9 mouse cellular contexts compared by ENCODE assay signal in the genomic region with DNA sequence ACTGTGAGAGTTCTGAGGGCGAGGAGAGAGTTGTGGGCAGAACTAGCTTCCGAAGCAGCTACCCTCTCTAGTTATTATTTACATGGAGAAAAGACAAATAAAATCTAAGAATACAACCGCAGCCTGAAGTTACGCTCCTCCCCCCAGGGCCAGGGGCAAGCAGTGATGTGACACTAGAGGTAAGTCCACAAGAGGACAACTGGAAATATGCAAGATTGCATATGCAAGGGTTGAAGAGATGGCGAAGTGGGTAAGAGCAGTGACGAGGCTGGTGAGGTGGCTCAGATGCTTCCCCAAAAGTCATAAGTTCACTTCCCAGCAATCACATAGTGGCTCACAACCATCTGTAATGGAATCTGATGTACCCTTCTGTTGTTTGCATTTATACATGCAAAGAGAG. TPM values are rescaled to one million over a fixed set of nuclear protein-coding genes. Genes with fewer than 3 reads are reported as not detected.
DNase-seq lines count a peak whose midpoint lies in the region; ATAC-seq and TF ChIP-seq lines count a peak whose summit lies in the region.
"Had no signal": no experiment of that assay in that cellular context is flagged by ENCODE, and none has a peak within 500 bp of the region (broad histone marks: within the 10 kb centered on the region; RNA-seq: fewer than 3 reads in every experiment).

No protein-coding gene starts in this region.

- ATAC-seq in liver, embryonic 12.5 days = no peak

- no peak for TF ChIP-seq CTCF in heart, adult 2 months (IDR thresholded peaks at IDR 0.05)

- peak overlapping the region; percentile 59 for H3K4me3 ChIP-seq in heart, adult 2 months
- H3K4me3 ChIP-seq in liver, embryonic 12.5 days = peak overlapping the region; percentile 74

- no peaks in the 10 kb centered on the region for H3K36me3 ChIP-seq in heart, adult 2 months (ENCODE audit: control insufficient read depth, insufficient read depth, low read length)
- peaks cover 25% of the 10 kb centered on the region for H3K36me3 ChIP-seq in liver, embryonic 12.5 days

- intact Hi-C loops in heart, adult 2 months (cut with DNase I) = loop anchor here (1.0 to 5.0 kb wide), 4 partner anchors 16 to 104 kb away; partner anchors contain the start of gene Dedd

- TF ChIP-seq POLR2A in heart, adult 2 months (IDR thresholded peaks at IDR 0.05; ENCODE audit: insufficient read depth, low read depth, low read length) = no peak

- no peaks in the 10 kb centered on the region for H3K27me3 ChIP-seq in heart, adult 2 months (ENCODE audit: control insufficient read depth, insufficient read depth, low read length)
- no peaks in the 10 kb centered on the region for H3K27me3 ChIP-seq in liver, embryonic 12.5 days (replicated peaks)

- WGBS in heart, adult 2 months = 75% methylated on average over 6 of the region's 6 CpGs
- 57% methylated on average over 6 of the region's 6 CpGs for WGBS in liver, embryonic 12.5 days (ENCODE audit: insufficient replicate concordance)

- H3K4me1 ChIP-seq in heart, adult 2 months (ENCODE audit: control insufficient read depth, insufficient read depth, low read length) = peaks cover 7% of the 10 kb centered on the region; the same call in 1 of the 2 replicates
- peaks cover 30% of the 10 kb centered on the region for H3K4me1 ChIP-seq in liver, embryonic 12.5 days

- H3K79me2 ChIP-seq in heart, adult 2 months (replicated peaks; ENCODE audit: control insufficient read depth, insufficient read depth, low read length) = no peaks in the 10 kb centered on the region

- no peak for DNase-seq in heart, adult 2 months
- no peak for DNase-seq in heart, adult 9 months (ENCODE audit: low spot score in 2 of 2)
- DNase-seq in thymus, postnatal 4 days = peak; percentile 27
- no peak for DNase-seq in thymus, postnatal 10 days (ENCODE audit: low spot score in 2 of 2)
- peak; percentile 17 for DNase-seq in yolk sac, embryonic 10.5 days (ENCODE audit: low spot score)
- no peak for DNase-seq in frontal cortex, postnatal 25 days (ENCODE audit: low spot score in 2 of 2)
- no peak for DNase-seq in kidney, postnatal 25 days

- TF ChIP-seq EP300 in heart, adult 2 months (IDR thresholded peaks at IDR 0.05; ENCODE audit: insufficient read depth, low read depth, low read length) = no peak

- H3K27ac ChIP-seq in heart, adult 2 months = peak overlapping the region; percentile 96
- H3K27ac ChIP-seq in liver, embryonic 12.5 days = peak overlapping the region; percentile 93

- H3K4me2 ChIP-seq in liver, embryonic 12.5 days = peak overlapping the region; percentile 91

- H3K9ac ChIP-seq in heart, adult 2 months (ENCODE audit: low read depth, low read length) = peak overlapping the region; percentile 67
- H3K9ac ChIP-seq in liver, embryonic 12.5 days = peak overlapping the region; percentile 76

- no peaks in the 10 kb centered on the region for H3K9me3 ChIP-seq in liver, embryonic 12.5 days (replicated peaks)

RNA-seq across cellular contexts. Expression of gene Tomm40l, which starts 0.9 kb away (rescaled TPM):
- 10 to 100 TPM; 79.8 to 81.6 TPM for total RNA-seq in heart, adult 2 months (2021)
- polyA plus RNA-seq in heart, adult 2 months (2012; rRNA removed) = 63.9 and 83.2 TPM in 2 replicates
- 20.7 and 21.9 TPM in 2 replicates for polyA plus RNA-seq in liver, embryonic 12.5 days (2016; fragmentation: Nextera tagmentation; extraction: Ambion mirVana)

RNA-seq across cellular contexts. Expression of gene Apoa2, which starts 1.7 kb away (rescaled TPM):
- total RNA-seq in heart, adult 2 months (2021) = 1 to 10 TPM; 2.1 to 2.2 TPM
- polyA plus RNA-seq in heart, adult 2 months (2012; rRNA removed) = 3.9 and 15.3 TPM in 2 replicates
- polyA plus RNA-seq in liver, embryonic 12.5 days (2016; fragmentation: Nextera tagmentation; extraction: Ambion mirVana) = 2,516 and 2,642 TPM in 2 replicates

RNA-seq across cellular contexts. Expression of gene Nr1i3, which starts 9.4 kb away (rescaled TPM):
- not detected for total RNA-seq in heart, adult 2 months (2021)
- polyA plus RNA-seq in heart, adult 2 months (2012; rRNA removed) = 0.12 TPM in 1 of 2 replicates, not detected in the other
- polyA plus RNA-seq in liver, embryonic 12.5 days (2016; fragmentation: Nextera tagmentation; extraction: Ambion mirVana) = 0.23 and 0.36 TPM in 2 replicates

RNA-seq across cellular contexts. Expression of gene Fcer1g, which starts 11.0 kb away (rescaled TPM):
- 10 to 100 TPM; 12.4 to 15.3 TPM for total RNA-seq in heart, adult 2 months (2021)
- 32.7 and 50.8 TPM in 2 replicates for polyA plus RNA-seq in heart, adult 2 months (2012; rRNA removed)
- 55.8 and 60.7 TPM in 2 replicates for polyA plus RNA-seq in liver, embryonic 12.5 days (2016; fragmentation: Nextera tagmentation; extraction: Ambion mirVana)

RNA-seq across cellular contexts. Expression of gene Adamts4, which starts 27.1 kb away (rescaled TPM):
- total RNA-seq in heart, adult 2 months (2021) = 1 to 10 TPM in 1 of 2 experiments, under 1 TPM in 1; 0.29 to 1.5 TPM
- polyA plus RNA-seq in heart, adult 2 months (2012; rRNA removed) = 0.92 and 0.94 TPM in 2 replicates
- polyA plus RNA-seq in liver, embryonic 12.5 days (2016; fragmentation: Nextera tagmentation; extraction: Ambion mirVana) = 0.61 and 0.72 TPM in 2 replicates
- total RNA-seq: granulocyte monocyte progenitor cell, adult 5-6 weeks had no signal

Comparison
In these comparisons a context has a peak if more than half of its experiments do, and no peak if none do; other contexts are left out.
1. DNase-seq: peak in thymus, postnatal 4 days (single experiment) and yolk sac, embryonic 10.5 days (single experiment); none in heart, adult 2 months (0 of 2), heart, adult 9 months (0 of 2), thymus, postnatal 10 days (0 of 2), frontal cortex, postnatal 25 days (0 of 2) and kidney, postnatal 25 days (0 of 2).
2. RNA of gene Apoa2, which starts 1.7 kb away (polyA plus RNA-seq): 2,516 to 2,642 TPM in liver, embryonic 12.5 days; 3.9 to 15.3 TPM in heart, adult 2 months; every median in the first group is over 100 times any median in the second.